Mouse (Mus musculus) kidney, adult 2 months (tissue): ENCODE measurements around the gene Ptpn4. TPM values are rescaled to one million over a fixed set of nuclear protein-coding genes. Genes with fewer than 3 reads are reported as not detected.

Source experiments
- DNase-seq: peaks from one replicate; pipeline ENCODE4 v3.0.0; 2021
- H3K27ac ChIP-seq: fragments of 200-500 bp; 2 replicates; pipeline ENCODE4 v1.5.1; 2012; ENCODE audit warnings: low read depth, low read length, control low read depth, inconsistent platforms; ENCODE audit not compliant: insufficient read depth
- H3K27me3 ChIP-seq: fragments of 200-500 bp; replicated peaks from 2 replicates; pipeline ENCODE4 v1.6.1; 2012; ENCODE audit warnings: mild to moderate bottlenecking, moderate library complexity, low read length, inconsistent platforms; ENCODE audit not compliant: control insufficient read depth, insufficient read depth
- H3K36me3 ChIP-seq: fragments of 200-500 bp; 2 replicates; pipeline ENCODE4 v1.6.1; 2012; ENCODE audit warnings: mild to moderate bottlenecking, moderate library complexity, low read length, inconsistent platforms; ENCODE audit not compliant: control insufficient read depth, insufficient read depth
- H3K4me1 ChIP-seq: fragments of 200-500 bp; 2 replicates; pipeline ENCODE4 v1.6.1; 2011; ENCODE audit warnings: low read length; ENCODE audit not compliant: control insufficient read depth, insufficient read depth
- H3K4me3 ChIP-seq: fragments of 200-500 bp; 2 replicates; pipeline ENCODE4 v1.5.1; 2011; ENCODE audit warnings: mild to moderate bottlenecking, low read depth, low read length, control low read depth; ENCODE audit not compliant: insufficient read depth
- CTCF ChIP-seq: fragments of 200-500 bp; conservative IDR thresholded peaks from 2 replicates; pipeline ENCODE4 v1.5.1; 2011; ENCODE audit warnings: low read depth, mild to moderate bottlenecking, control low read depth, low read length, moderate library complexity, mixed read lengths; ENCODE audit not compliant: insufficient read depth, insufficient read length
- POLR2A ChIP-seq: fragments of 200-500 bp; IDR thresholded peaks from one replicate; pipeline ENCODE4 v1.6.1; 2011; ENCODE audit warnings: low read depth, low read length, control low read depth
- WGBS: fragments of 180-500 bp; shearing (Covaris S2); methylation state at CpG from one replicate; pipeline ENCODE4 v1.1.7; 2018; 5-methylcytosine and 5-hydroxymethylcytosine counted together
- polyA plus RNA-seq: library from polyadenylated mRNA; depleted of rRNA; stranded (reverse); fragments of >200 nt; gene quantifications from 2 replicates; pipeline ENCODE4 v1.2.3, GENCODE M21; 2012; rRNA removed

Gene Ptpn4
- polyA plus RNA-seq, 1 experiment: 3.6 TPM

DNA sequence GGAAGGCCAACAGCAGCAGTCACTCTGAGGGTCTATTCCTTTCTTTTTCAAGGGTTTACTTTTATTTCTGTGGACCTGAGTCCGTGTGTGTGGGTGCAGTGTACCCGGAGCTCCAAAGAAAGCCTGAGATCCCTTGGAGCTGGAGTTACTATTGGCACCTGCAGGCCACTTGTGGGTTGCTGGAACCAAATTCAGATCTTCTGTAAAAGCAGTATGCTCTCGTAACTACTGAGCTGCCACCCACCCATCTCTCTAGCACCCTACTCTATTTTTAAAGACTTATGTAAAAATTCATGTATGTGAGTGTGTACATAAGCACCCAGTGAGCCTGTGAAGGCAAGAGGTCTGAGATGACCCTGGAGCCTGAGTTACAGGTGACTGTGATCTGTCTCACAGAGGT, 232.0 kb downstream of the Ptpn4 start:
- H3K4me3 ChIP-seq: no peak overlapping the region
- H3K27ac ChIP-seq: no peak overlapping the region
- H3K36me3 ChIP-seq: peaks cover 4% of the 10 kb centered on the region; the same call in 1 of the 2 replicates
- 83% methylated on average over 3 of the region's 3 CpGs for WGBS
- H3K4me1 ChIP-seq: peaks cover 11% of the 10 kb centered on the region
- no peak for TF ChIP-seq CTCF
- TF ChIP-seq POLR2A: no peak
- no peak for DNase-seq
- H3K27me3 ChIP-seq: no peaks in the 10 kb centered on the region

Other genes starting within 250 kb of the Ptpn4 start
- 32.7 and 33.3 TPM in 2 replicates for gene Epb41l5, start 188.6 kb downstream of the Ptpn4 start, polyA plus RNA-seq
- 7.8 and 8.3 TPM in 2 replicates for gene Tmem177, start 75.6 kb upstream of the Ptpn4 start, polyA plus RNA-seq
- not detected in 2 replicates for gene Cfap221, start 159.6 kb upstream of the Ptpn4 start, polyA plus RNA-seq
- 1.4 and 2.0 TPM in 2 replicates for gene Sctr, start 169.3 kb upstream of the Ptpn4 start, polyA plus RNA-seq
- gene Tmem37, start 236.5 kb upstream of the Ptpn4 start, polyA plus RNA-seq: 232 and 266 TPM in 2 replicates